In the genomic region with DNA sequence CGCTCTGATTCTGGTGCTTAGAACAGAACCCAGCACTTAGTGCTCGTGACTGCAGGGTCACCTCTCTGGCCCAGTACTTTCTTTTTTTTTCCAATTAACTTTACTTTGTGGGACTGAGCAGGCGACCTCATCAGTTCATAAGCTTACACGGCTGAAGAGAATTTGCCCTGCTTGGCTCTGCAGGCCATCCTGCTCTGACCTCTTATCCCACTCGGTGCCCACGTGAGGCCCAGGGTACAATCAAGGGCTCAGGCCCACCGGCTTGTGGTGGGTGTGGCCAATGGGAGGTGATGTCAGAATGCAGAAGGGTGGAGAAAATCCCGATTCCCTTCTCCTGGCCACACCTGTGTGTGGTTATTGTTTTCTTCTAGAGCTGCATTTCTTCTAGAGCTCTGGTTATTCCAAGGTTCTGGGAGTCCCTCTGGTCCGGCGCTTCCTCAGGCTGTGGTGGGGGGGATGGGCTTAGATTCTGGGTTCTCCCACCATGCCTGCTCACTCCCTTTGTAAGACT, we compare ENCODE assay signal across 26 mouse cellular contexts.
DNase-seq lines count a peak whose midpoint lies in the region; ATAC-seq and TF ChIP-seq lines count a peak whose summit lies in the region.
"Had no signal": no experiment of that assay in that cellular context is flagged by ENCODE, and none has a peak within 500 bp of the region (broad histone marks: within the 10 kb centered on the region; RNA-seq: fewer than 3 reads in every experiment).

No protein-coding gene starts in this region.

- no peak overlapping the region for H3K27ac ChIP-seq in heart, embryonic 10.5 days
- H3K27ac ChIP-seq in intestine, embryonic 14.5 days (ENCODE audit: low read depth): no peak overlapping the region
- no peak overlapping the region for H3K27ac ChIP-seq in intestine, postnatal 0 days (ENCODE audit: low read depth, low read length)
- no peak overlapping the region for H3K27ac ChIP-seq in midbrain, embryonic 16.5 days (ENCODE audit: low read length)
- H3K27ac ChIP-seq in kidney, embryonic 15.5 days: no peak overlapping the region
- H3K27ac ChIP-seq: embryonic facial prominence, embryonic 15.5 days; limb, embryonic 10.5 days; liver, embryonic 15.5 days; lung, embryonic 15.5 days; stomach, embryonic 15.5 days had no signal

- H3K4me3 ChIP-seq in heart, embryonic 10.5 days: no peak overlapping the region
- no peak overlapping the region for H3K4me3 ChIP-seq in intestine, embryonic 14.5 days (ENCODE audit: low read depth, low read length)
- H3K4me3 ChIP-seq in intestine, postnatal 0 days (ENCODE audit: low read depth, low read length): no peak overlapping the region
- no peak overlapping the region for H3K4me3 ChIP-seq in midbrain, embryonic 16.5 days (ENCODE audit: low read depth, low read length)
- no peak overlapping the region for H3K4me3 ChIP-seq in kidney, embryonic 15.5 days (replicated peaks)
- H3K4me3 ChIP-seq: embryonic facial prominence, embryonic 15.5 days; limb, embryonic 10.5 days; liver, embryonic 15.5 days; lung, embryonic 15.5 days; stomach, embryonic 15.5 days had no signal

- H3K9me3 ChIP-seq in heart, embryonic 10.5 days: no peaks in the 10 kb centered on the region
- no peaks in the 10 kb centered on the region for H3K9me3 ChIP-seq in intestine, embryonic 14.5 days (ENCODE audit: control insufficient read depth, low read length)
- no peaks in the 10 kb centered on the region for H3K9me3 ChIP-seq in intestine, postnatal 0 days (ENCODE audit: control insufficient read depth)
- H3K9me3 ChIP-seq in midbrain, embryonic 16.5 days (replicated peaks; ENCODE audit: control insufficient read depth, low read length, poor library complexity, severe bottlenecking): no peaks in the 10 kb centered on the region
- H3K9me3 ChIP-seq in kidney, embryonic 15.5 days (replicated peaks): no peaks in the 10 kb centered on the region
- H3K9me3 ChIP-seq: embryonic facial prominence, embryonic 15.5 days; limb, embryonic 10.5 days; liver, embryonic 15.5 days; lung, embryonic 15.5 days; stomach, embryonic 15.5 days had no signal

- 71% methylated on average over 10 of the region's 10 CpGs for WGBS in heart, embryonic 10.5 days
- WGBS in intestine, embryonic 14.5 days: 69% methylated on average over 10 of the region's 10 CpGs
- 70% methylated on average over 10 of the region's 10 CpGs for WGBS in intestine, postnatal 0 days
- 67% methylated on average over 10 of the region's 10 CpGs for WGBS in midbrain, embryonic 16.5 days
- WGBS in kidney, embryonic 15.5 days: 70% methylated on average over 10 of the region's 10 CpGs

- peaks cover 6% of the 10 kb centered on the region for H3K4me1 ChIP-seq in heart, embryonic 10.5 days
- H3K4me1 ChIP-seq in intestine, embryonic 14.5 days (replicated peaks; ENCODE audit: control insufficient read depth, insufficient read depth, low read length): no peaks in the 10 kb centered on the region
- no peaks in the 10 kb centered on the region for H3K4me1 ChIP-seq in intestine, postnatal 0 days (replicated peaks; ENCODE audit: control insufficient read depth, insufficient read depth, low read length)
- no peaks in the 10 kb centered on the region for H3K4me1 ChIP-seq in midbrain, embryonic 16.5 days (ENCODE audit: control insufficient read depth, insufficient read depth, low read length)
- no peaks in the 10 kb centered on the region for H3K4me1 ChIP-seq in kidney, embryonic 15.5 days
- H3K4me1 ChIP-seq: embryonic facial prominence, embryonic 15.5 days; limb, embryonic 10.5 days; lung, embryonic 15.5 days; stomach, embryonic 15.5 days had no signal

- TF ChIP-seq CTCF in intestine, postnatal 0 days (IDR thresholded peaks at IDR 0.05; ENCODE audit: low read depth): no peak

- H3K36me3 ChIP-seq in heart, embryonic 10.5 days: peaks cover 9% of the 10 kb centered on the region
- H3K36me3 ChIP-seq in intestine, embryonic 14.5 days (ENCODE audit: control insufficient read depth, insufficient read depth, low read length): peaks cover 7% of the 10 kb centered on the region
- H3K36me3 ChIP-seq in intestine, postnatal 0 days (ENCODE audit: control insufficient read depth, insufficient read depth): no peaks in the 10 kb centered on the region
- H3K36me3 ChIP-seq in midbrain, embryonic 16.5 days (ENCODE audit: control insufficient read depth, insufficient read depth, low read length): no peaks in the 10 kb centered on the region
- H3K36me3 ChIP-seq in kidney, embryonic 15.5 days: 0 out of 2 replicates have a peak, but pooled peaks cover 2% of the 10 kb centered on the region
- H3K36me3 ChIP-seq: embryonic facial prominence, embryonic 15.5 days; liver, embryonic 15.5 days; lung, embryonic 15.5 days; stomach, embryonic 15.5 days had no signal

- DNase-seq in heart, embryonic 10.5 days (ENCODE audit: low spot score): peak; percentile 73
- no peak for DNase-seq in heart, adult 8-10 months (ENCODE audit: low spot score)
- DNase-seq in intestine, embryonic 14.5 days (ENCODE audit: low spot score): no peak
- DNase-seq in R1 (ENCODE audit: low read depth, low spot score): peak; percentile 49
- DNase-seq in frontal cortex, postnatal 10 days (ENCODE audit: low spot score in 2 of 2): no peak
- DNase-seq: adrenal gland, postnatal 25 days; B cell, adult 2 months; cerebellum, adult 8-10 months; cerebellum, postnatal 36 days; embryo, embryonic 11 days; gastrocnemius, postnatal 36 days; heart, postnatal 10 days; kidney, adult 8-10 months; kidney, postnatal 14 days; liver; lung, postnatal 36 days had no signal

- H3K9ac ChIP-seq in intestine, embryonic 14.5 days (ENCODE audit: low read length): no peak overlapping the region
- no peak overlapping the region for H3K9ac ChIP-seq in intestine, postnatal 0 days (ENCODE audit: low read depth, low read length)
- H3K9ac ChIP-seq in midbrain, embryonic 16.5 days (ENCODE audit: low read depth, low read length): no peak overlapping the region
- H3K9ac ChIP-seq in kidney, embryonic 15.5 days: no peak overlapping the region
- H3K9ac ChIP-seq: embryonic facial prominence, embryonic 15.5 days; liver, embryonic 15.5 days; lung, embryonic 15.5 days; stomach, embryonic 15.5 days had no signal

- H3K4me2 ChIP-seq in intestine, embryonic 14.5 days (ENCODE audit: low read length): no peak overlapping the region
- H3K4me2 ChIP-seq in intestine, postnatal 0 days (replicated peaks; ENCODE audit: low read depth): no peak overlapping the region
- no peak overlapping the region for H3K4me2 ChIP-seq in midbrain, embryonic 16.5 days (ENCODE audit: low read length)
- no peak overlapping the region for H3K4me2 ChIP-seq in kidney, embryonic 15.5 days
- H3K4me2 ChIP-seq: embryonic facial prominence, embryonic 15.5 days; heart, embryonic 11.5 days; liver, embryonic 15.5 days; lung, embryonic 15.5 days; stomach, embryonic 15.5 days had no signal

- ATAC-seq in intestine, embryonic 14.5 days (replicated peaks; ENCODE audit: low FRiP score, low TSS enrichment, low read depth): 0 out of 2 replicates have a peak, but pooled peaks have one; percentile 36
- ATAC-seq in intestine, postnatal 0 days: no peak
- 0 out of 2 replicates have a peak, but pooled peaks have one; percentile 8 for ATAC-seq in midbrain, embryonic 16.5 days
- ATAC-seq in kidney, embryonic 15.5 days (replicated peaks; ENCODE audit: low FRiP score): no peak

- H3K27me3 ChIP-seq in heart, embryonic 10.5 days (ENCODE audit: insufficient read depth, poor library complexity, severe bottlenecking): no peaks in the 10 kb centered on the region
- no peaks in the 10 kb centered on the region for H3K27me3 ChIP-seq in intestine, embryonic 14.5 days (replicated peaks; ENCODE audit: control insufficient read depth, insufficient read depth, low read length)
- H3K27me3 ChIP-seq in intestine, postnatal 0 days (replicated peaks; ENCODE audit: control insufficient read depth, insufficient read depth, low read length): no peaks in the 10 kb centered on the region
- H3K27me3 ChIP-seq in midbrain, embryonic 16.5 days (ENCODE audit: control insufficient read depth, insufficient read depth, low read depth, low read length): no peaks in the 10 kb centered on the region
- H3K27me3 ChIP-seq in kidney, embryonic 15.5 days: no peaks in the 10 kb centered on the region
- H3K27me3 ChIP-seq: CH12.LX; embryonic facial prominence, embryonic 15.5 days; liver, embryonic 15.5 days; lung, embryonic 15.5 days; stomach, embryonic 15.5 days had no signal

Comparison
In these comparisons a context has a peak if more than half of its experiments do, and no peak if none do; other contexts are left out.
1. DNase-seq: peak in heart, embryonic 10.5 days (single experiment) and R1 (single experiment); none in heart, adult 8-10 months (single experiment), intestine, embryonic 14.5 days (single experiment) and frontal cortex, postnatal 10 days (0 of 2).
2. ATAC-seq: peak in intestine, embryonic 14.5 days (single experiment) and midbrain, embryonic 16.5 days (single experiment); none in intestine, postnatal 0 days (single experiment) and kidney, embryonic 15.5 days (single experiment).